Mouse (Mus musculus): ENCODE measurements around the gene Mcrs1. TPM values are rescaled to one million over a fixed set of nuclear protein-coding genes. Genes with fewer than 3 reads are reported as not detected.
A peak's percentile ranks its signal among the peaks of the same experiment; 100 is the strongest.

Gene Mcrs1
- polyA plus RNA-seq, 1 experiment from 2014 or later = 213 TPM

DNA sequence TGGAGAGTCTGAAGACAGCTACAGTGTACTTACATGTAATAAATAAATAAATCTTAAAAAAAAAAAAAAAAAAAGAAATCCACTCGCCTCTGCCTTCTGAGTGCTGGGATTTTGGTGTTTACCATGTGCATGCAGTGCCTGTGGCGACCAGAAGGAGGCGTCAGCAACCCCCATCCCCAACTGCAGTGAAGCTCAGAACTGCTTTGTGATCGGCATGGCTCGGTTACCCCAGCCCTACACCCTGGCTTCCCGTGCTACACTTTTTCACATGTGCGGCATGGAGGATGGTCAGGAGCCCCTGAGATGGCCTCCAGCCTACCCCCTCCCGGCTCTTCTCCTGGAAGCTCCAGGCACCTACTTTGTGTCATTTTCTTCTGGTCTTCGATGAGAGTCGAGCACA, 31.7 kb upstream of the Mcrs1 start:
- no peak overlapping the region for H3K4me2 ChIP-seq (ENCODE audit: low read depth, low read length)
- no peak overlapping the region for H3K27ac ChIP-seq (ENCODE audit: low read depth, low read length)
- no peak overlapping the region for H3K9ac ChIP-seq (replicated peaks; ENCODE audit: low read depth, low read length)
- WGBS = 70% methylated on average over 10 of the region's 10 CpGs
- H3K36me3 ChIP-seq (ENCODE audit: control insufficient read depth, insufficient read depth, low read length) = no peaks in the 10 kb centered on the region
- no peak overlapping the region for H3K4me3 ChIP-seq (ENCODE audit: low read depth, low read length)
- H3K4me1 ChIP-seq (ENCODE audit: control insufficient read depth, insufficient read depth, low read length) = no peaks in the 10 kb centered on the region
- H3K27me3 ChIP-seq (ENCODE audit: control insufficient read depth, insufficient read depth, low read length) = no peaks in the 10 kb centered on the region
- H3K9me3 ChIP-seq (ENCODE audit: control insufficient read depth, low read length) = no peaks in the 10 kb centered on the region
- no peak for ATAC-seq (ENCODE audit: low read depth)

DNA sequence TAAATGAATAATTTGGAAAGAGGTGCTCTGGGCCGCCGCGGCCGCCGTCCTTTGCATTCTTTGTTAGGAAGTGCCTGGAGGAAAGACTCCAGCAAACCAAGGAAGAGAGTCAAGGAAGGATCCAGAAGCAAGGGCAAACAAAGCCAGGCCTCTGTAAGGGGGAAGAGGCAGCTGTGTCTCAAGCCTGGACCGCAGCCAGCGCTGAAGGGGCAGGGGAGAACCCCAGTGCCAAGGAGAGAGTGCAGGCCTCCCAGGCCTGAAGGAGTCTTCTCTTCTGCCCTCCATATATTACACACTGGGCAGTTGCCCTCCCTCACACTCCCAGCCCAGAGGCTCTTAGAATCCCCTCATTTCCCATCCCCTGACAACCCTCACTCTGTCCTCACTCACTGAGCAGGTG, 26.5 kb upstream of the Mcrs1 start:
- 93% methylated on average over 7 of the region's 7 CpGs for WGBS
- ATAC-seq (ENCODE audit: low read depth) = no peak
- no peak overlapping the region for H3K4me3 ChIP-seq (ENCODE audit: low read depth, low read length)
- no peaks in the 10 kb centered on the region for H3K4me1 ChIP-seq (ENCODE audit: control insufficient read depth, insufficient read depth, low read length)
- H3K36me3 ChIP-seq (ENCODE audit: control insufficient read depth, insufficient read depth, low read length) = no peaks in the 10 kb centered on the region
- no peaks in the 10 kb centered on the region for H3K27me3 ChIP-seq (ENCODE audit: control insufficient read depth, insufficient read depth, low read length)
- H3K27ac ChIP-seq (ENCODE audit: low read depth, low read length) = no peak overlapping the region
- H3K9me3 ChIP-seq (ENCODE audit: control insufficient read depth, low read length) = no peaks in the 10 kb centered on the region
- no peak overlapping the region for H3K9ac ChIP-seq (replicated peaks; ENCODE audit: low read depth, low read length)
- no peak overlapping the region for H3K4me2 ChIP-seq (ENCODE audit: low read depth, low read length)

DNA sequence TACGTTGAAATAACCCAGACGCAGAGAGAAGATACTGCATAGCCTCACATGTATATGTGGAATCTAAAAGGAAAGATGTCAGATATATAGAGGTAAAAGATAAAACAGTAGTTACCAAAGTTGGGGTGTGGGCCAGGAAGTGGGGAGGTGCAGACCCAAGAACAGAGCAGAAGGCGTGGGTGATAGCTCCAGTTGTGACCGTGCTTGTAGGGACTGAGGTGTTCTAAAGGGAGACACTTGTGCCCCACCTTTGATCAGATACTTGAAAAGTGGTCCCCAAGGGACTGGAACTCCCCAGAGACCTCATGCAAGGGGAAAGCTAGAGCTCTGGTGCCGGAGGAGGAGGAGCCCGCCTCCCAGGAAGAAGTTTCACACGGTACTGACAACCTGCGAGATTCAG, 24.3 kb upstream of the Mcrs1 start:
- H3K27ac ChIP-seq (ENCODE audit: low read depth, low read length) = no peak overlapping the region
- H3K27me3 ChIP-seq (ENCODE audit: control insufficient read depth, insufficient read depth, low read length) = no peaks in the 10 kb centered on the region
- H3K4me2 ChIP-seq (ENCODE audit: low read depth, low read length) = no peak overlapping the region
- H3K4me3 ChIP-seq (ENCODE audit: low read depth, low read length) = no peak overlapping the region
- no peaks in the 10 kb centered on the region for H3K9me3 ChIP-seq (ENCODE audit: control insufficient read depth, low read length)
- no peak for ATAC-seq (ENCODE audit: low read depth)
- no peaks in the 10 kb centered on the region for H3K36me3 ChIP-seq (ENCODE audit: control insufficient read depth, insufficient read depth, low read length)
- 80% methylated on average over 8 of the region's 8 CpGs for WGBS
- no peaks in the 10 kb centered on the region for H3K4me1 ChIP-seq (ENCODE audit: control insufficient read depth, insufficient read depth, low read length)
- H3K9ac ChIP-seq (replicated peaks; ENCODE audit: low read depth, low read length) = no peak overlapping the region

DNA sequence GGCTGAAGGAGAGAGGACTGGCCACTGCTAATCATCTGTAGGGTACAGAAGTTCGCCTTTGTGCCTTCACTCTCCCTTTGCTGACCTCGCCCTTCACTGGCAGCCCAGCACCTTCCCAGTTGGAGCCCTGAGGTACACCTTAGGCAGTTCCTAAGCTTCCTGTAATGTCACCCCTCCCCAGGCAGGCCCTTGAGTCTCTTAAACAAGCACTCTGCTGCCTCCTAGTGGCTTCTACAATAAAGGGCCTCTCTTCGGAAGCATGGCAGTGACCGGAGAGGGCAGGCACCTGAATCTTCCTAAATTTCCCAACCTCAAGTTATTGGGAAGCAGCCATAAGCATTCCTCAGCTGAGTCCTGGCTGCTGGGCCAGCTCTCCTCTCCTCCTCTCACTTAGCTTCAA, 13.9 kb upstream of the Mcrs1 start:
- H3K9me3 ChIP-seq (ENCODE audit: control insufficient read depth, low read length) = no peaks in the 10 kb centered on the region
- H3K4me1 ChIP-seq (ENCODE audit: control insufficient read depth, insufficient read depth, low read length) = no peaks in the 10 kb centered on the region
- WGBS = 20% methylated on average over 4 of the region's 4 CpGs
- H3K4me3 ChIP-seq (ENCODE audit: low read depth, low read length) = no peak overlapping the region
- ATAC-seq (ENCODE audit: low read depth) = 0 out of 2 replicates have a peak, but pooled peaks have one; percentile 31
- H3K27me3 ChIP-seq (ENCODE audit: control insufficient read depth, insufficient read depth, low read length) = no peaks in the 10 kb centered on the region
- no peak overlapping the region for H3K9ac ChIP-seq (replicated peaks; ENCODE audit: low read depth, low read length)
- no peak overlapping the region for H3K27ac ChIP-seq (ENCODE audit: low read depth, low read length)
- H3K36me3 ChIP-seq (ENCODE audit: control insufficient read depth, insufficient read depth, low read length) = no peaks in the 10 kb centered on the region
- no peak overlapping the region for H3K4me2 ChIP-seq (ENCODE audit: low read depth, low read length)

DNA sequence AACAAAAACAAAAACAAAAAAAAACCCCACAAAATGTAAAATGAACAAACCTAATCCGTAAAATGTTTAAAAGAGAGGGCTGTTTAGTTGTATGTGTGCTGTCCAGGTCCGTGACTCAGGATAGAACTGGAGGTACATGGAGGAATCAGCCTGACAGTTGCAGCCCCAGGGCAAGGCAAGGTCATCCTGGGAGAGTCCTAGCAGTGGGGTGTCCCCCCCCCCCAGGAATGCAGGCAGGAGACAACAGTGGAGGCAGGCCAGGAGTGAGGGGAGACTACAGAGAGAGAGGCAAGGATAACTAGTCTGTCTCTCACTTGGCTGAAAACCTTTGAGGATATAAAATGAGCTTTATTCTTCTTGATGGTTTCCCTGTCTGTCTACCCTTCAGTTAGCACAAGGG, 12.6 kb upstream of the Mcrs1 start:
- no peak for ATAC-seq (ENCODE audit: low read depth)
- H3K9me3 ChIP-seq (ENCODE audit: control insufficient read depth, low read length) = no peaks in the 10 kb centered on the region
- H3K27ac ChIP-seq (ENCODE audit: low read depth, low read length) = no peak overlapping the region
- H3K9ac ChIP-seq (replicated peaks; ENCODE audit: low read depth, low read length) = no peak overlapping the region
- H3K36me3 ChIP-seq (ENCODE audit: control insufficient read depth, insufficient read depth, low read length) = no peaks in the 10 kb centered on the region
- no peaks in the 10 kb centered on the region for H3K4me1 ChIP-seq (ENCODE audit: control insufficient read depth, insufficient read depth, low read length)
- 89% methylated on average over 2 of the region's 2 CpGs for WGBS
- H3K4me3 ChIP-seq (ENCODE audit: low read depth, low read length) = no peak overlapping the region
- H3K4me2 ChIP-seq (ENCODE audit: low read depth, low read length) = no peak overlapping the region
- no peaks in the 10 kb centered on the region for H3K27me3 ChIP-seq (ENCODE audit: control insufficient read depth, insufficient read depth, low read length)

DNA sequence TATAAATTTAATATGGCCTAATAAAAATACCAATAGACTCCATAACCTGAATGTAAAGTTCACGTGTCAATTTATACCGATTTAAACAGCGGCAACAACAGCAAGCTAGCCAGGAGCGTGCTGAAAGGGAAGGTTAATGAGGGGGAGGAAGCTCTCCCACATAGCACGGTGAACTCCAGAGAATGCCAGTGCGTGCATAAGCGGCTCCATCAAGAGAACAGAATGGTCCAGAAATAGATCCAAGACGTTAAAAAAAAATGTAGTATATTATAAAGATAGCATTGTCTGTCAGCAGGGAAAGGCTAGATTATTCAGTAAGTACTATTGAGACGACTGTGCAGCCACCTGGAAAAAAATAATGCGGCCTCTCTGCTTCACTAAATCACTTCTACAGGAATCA, 10.9 kb upstream of the Mcrs1 start:
- H3K36me3 ChIP-seq (ENCODE audit: control insufficient read depth, insufficient read depth, low read length) = no peaks in the 10 kb centered on the region
- no peak overlapping the region for H3K4me3 ChIP-seq (ENCODE audit: low read depth, low read length)
- H3K4me1 ChIP-seq (ENCODE audit: control insufficient read depth, insufficient read depth, low read length) = no peaks in the 10 kb centered on the region
- no peak for ATAC-seq (ENCODE audit: low read depth)
- no peaks in the 10 kb centered on the region for H3K27me3 ChIP-seq (ENCODE audit: control insufficient read depth, insufficient read depth, low read length)
- no peak overlapping the region for H3K4me2 ChIP-seq (ENCODE audit: low read depth, low read length)
- H3K9me3 ChIP-seq (ENCODE audit: control insufficient read depth, low read length) = no peaks in the 10 kb centered on the region
- no peak overlapping the region for H3K27ac ChIP-seq (ENCODE audit: low read depth, low read length)
- WGBS = 35% methylated on average over 10 of the region's 10 CpGs
- no peak overlapping the region for H3K9ac ChIP-seq (replicated peaks; ENCODE audit: low read depth, low read length)

DNA sequence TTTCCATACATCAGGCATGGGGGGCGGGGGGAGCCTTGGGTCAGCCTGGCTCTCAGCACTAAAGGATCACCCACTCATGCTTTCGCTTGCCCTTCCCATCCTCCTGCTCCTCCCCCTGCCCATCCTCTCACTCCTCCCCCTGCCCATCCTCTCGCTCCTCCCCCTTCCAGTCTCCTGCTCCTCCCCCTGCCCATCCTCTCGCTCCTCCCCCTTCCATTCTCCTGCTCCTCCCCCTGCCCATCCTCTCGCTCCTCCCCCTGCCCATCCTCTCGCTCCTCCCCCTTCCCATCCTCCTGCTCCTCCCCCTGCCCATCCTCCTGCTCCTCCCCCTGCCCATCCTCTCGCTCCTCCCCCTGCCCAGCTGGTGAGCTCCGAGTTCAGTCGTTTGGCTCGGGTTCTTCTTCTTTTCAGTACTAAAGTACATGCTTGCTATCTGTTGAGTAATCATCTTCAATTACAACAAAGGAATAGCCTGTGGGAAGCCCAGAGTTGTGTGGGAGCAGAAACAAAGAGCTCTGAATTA, 8.0 kb upstream of the Mcrs1 start:
- H3K27me3 ChIP-seq (ENCODE audit: control insufficient read depth, insufficient read depth, low read length) = no peaks in the 10 kb centered on the region
- no peak overlapping the region; the same call in 1 of the 2 replicates for H3K4me3 ChIP-seq (ENCODE audit: low read depth, low read length)
- ATAC-seq (ENCODE audit: low read depth) = no peak
- no peaks in the 10 kb centered on the region for H3K36me3 ChIP-seq (ENCODE audit: control insufficient read depth, insufficient read depth, low read length)
- H3K9me3 ChIP-seq (ENCODE audit: control insufficient read depth, low read length) = no peaks in the 10 kb centered on the region
- H3K4me2 ChIP-seq (ENCODE audit: low read depth, low read length) = peak overlapping the region; percentile 23; the same call in 1 of the 2 replicates
- WGBS = under 1% methylated on average over 7 of the region's 10 CpGs
- H3K9ac ChIP-seq (replicated peaks; ENCODE audit: low read depth, low read length) = no peak overlapping the region
- no peak overlapping the region for H3K27ac ChIP-seq (ENCODE audit: low read depth, low read length)
- H3K4me1 ChIP-seq (ENCODE audit: control insufficient read depth, insufficient read depth, low read length) = no peaks in the 10 kb centered on the region

DNA sequence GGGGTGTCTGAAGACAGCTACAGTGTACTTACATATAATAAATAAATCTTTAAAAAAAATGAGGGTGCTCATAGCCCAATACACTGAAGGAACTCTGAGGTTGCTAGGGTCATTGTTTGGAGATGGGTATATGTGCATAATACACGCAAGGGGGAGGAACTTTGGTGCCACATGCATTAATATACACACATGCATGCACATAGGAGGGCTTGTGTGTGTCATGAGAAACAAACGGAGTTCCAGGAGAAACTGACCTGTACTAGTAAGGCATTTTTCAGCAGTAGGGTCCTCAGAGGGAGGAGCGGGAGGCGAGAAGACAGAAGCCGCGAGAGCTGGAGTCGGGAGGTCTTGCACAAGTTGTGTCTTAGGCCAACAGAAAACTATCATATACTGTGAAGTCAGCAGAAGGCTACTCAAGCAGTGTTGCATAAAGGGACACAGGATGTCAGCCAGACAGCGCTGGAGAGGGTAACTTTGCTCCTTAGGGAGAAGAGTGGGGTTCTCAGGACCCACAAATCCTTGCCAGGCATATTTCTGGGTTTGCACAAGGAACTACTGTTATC, 7.5 kb upstream of the Mcrs1 start:
- H3K4me2 ChIP-seq (ENCODE audit: low read depth, low read length) = peak overlapping the region; percentile 23; the same call in 1 of the 2 replicates
- no peak overlapping the region; the same call in 1 of the 2 replicates for H3K4me3 ChIP-seq (ENCODE audit: low read depth, low read length)
- H3K36me3 ChIP-seq (ENCODE audit: control insufficient read depth, insufficient read depth, low read length) = no peaks in the 10 kb centered on the region
- no peaks in the 10 kb centered on the region for H3K27me3 ChIP-seq (ENCODE audit: control insufficient read depth, insufficient read depth, low read length)
- WGBS = 70% methylated on average over 8 of the region's 8 CpGs
- no peak overlapping the region for H3K27ac ChIP-seq (ENCODE audit: low read depth, low read length)
- no peaks in the 10 kb centered on the region for H3K4me1 ChIP-seq (ENCODE audit: control insufficient read depth, insufficient read depth, low read length)
- H3K9me3 ChIP-seq (ENCODE audit: control insufficient read depth, low read length) = no peaks in the 10 kb centered on the region
- no peak overlapping the region for H3K9ac ChIP-seq (replicated peaks; ENCODE audit: low read depth, low read length)
- ATAC-seq (ENCODE audit: low read depth) = peak; percentile 50; the same call in 1 of the 2 replicates

DNA sequence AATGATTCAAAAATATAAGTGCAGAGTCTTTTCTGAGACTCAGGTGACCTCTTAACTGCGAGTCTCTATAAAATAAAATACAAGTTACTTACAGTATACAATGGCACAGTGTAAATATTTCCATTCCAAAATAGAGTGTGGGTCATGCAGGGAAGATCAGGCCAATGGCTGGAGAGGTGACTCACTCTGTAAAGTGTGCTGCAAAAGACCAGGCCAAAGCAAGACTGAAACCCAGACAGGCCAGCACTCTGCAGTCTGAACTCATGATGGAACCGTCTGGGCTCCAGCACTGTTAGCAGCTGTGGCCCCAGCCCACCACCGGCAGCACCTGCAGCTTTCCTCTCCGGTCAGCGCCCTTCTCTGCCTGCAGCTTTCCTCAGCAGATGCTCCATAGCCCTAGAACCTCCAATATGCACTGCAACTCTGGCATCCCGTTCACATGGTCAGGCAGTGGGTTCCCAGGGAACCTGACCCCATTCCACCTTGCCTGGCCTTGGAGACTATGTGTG, 3.5 kb upstream of the Mcrs1 start:
- no peaks in the 10 kb centered on the region for H3K27me3 ChIP-seq (ENCODE audit: control insufficient read depth, insufficient read depth, low read length)
- no peaks in the 10 kb centered on the region for H3K9me3 ChIP-seq (ENCODE audit: control insufficient read depth, low read length)

More for the DNA sequence above, 3.5 kb upstream of the Mcrs1 start:
- H3K4me1 ChIP-seq (ENCODE audit: control insufficient read depth, insufficient read depth, low read length) = peaks cover 4% of the 10 kb centered on the region; the same call in 1 of the 2 replicates
- H3K36me3 ChIP-seq (ENCODE audit: control insufficient read depth, insufficient read depth, low read length) = no peaks in the 10 kb centered on the region
- H3K27ac ChIP-seq (ENCODE audit: low read depth, low read length) = no peak overlapping the region
- no peak for ATAC-seq (ENCODE audit: low read depth)
- no peak overlapping the region for H3K9ac ChIP-seq (replicated peaks; ENCODE audit: low read depth, low read length)
- WGBS = 86% methylated on average over 6 of the region's 6 CpGs
- no peak overlapping the region for H3K4me3 ChIP-seq (ENCODE audit: low read depth, low read length)
- H3K4me2 ChIP-seq (ENCODE audit: low read depth, low read length) = no peak overlapping the region
